Mouse (Mus musculus) ovary, postnatal 14 days (tissue): ENCODE measurements around the gene Glul.
"Not testable (repeated sequence)": the region's sequence is repeated elsewhere in the genome, so short reads cannot be mapped to it uniquely, and the experiment has no call there.

Experiments used
- DNase-seq: peaks from one replicate; pipeline ENCODE4 v3.0.0; 2022; ENCODE audit warnings: low spot score

Glul gene

GRCm38 (mm10) chr1:153899731-153900380, at the start of gene Glul, which contains the start of gene Teddm2:
Gene Glul, plus strand, starts transcription at chr1:153899944.
Gene Teddm2, minus strand, starts transcription at chr1:153900228.
- DNase-seq, result peak; percentile 89

- not testable (repeated sequence) for DNase-seq
Measured at GRCm38 (mm10) chr1:153852696-153853095, 47.0 kb upstream of the Glul start.

- no peak for DNase-seq
Measured at GRCm38 (mm10) chr1:153855946-153856345, 43.8 kb upstream of the Glul start.

GRCm38 (mm10) chr1:153874045-153874444, 25.7 kb upstream of the Glul start, which contains the start of gene Teddm1b:
Gene Teddm1b, plus strand, starts transcription at chr1:153874345.
- DNase-seq, result no peak

- DNase-seq, result not testable (repeated sequence)
Measured at GRCm38 (mm10) chr1:153880391-153880790, 19.4 kb upstream of the Glul start.

- no peak for DNase-seq
Measured at GRCm38 (mm10) chr1:153886024-153886633, 13.6 kb upstream of the Glul start.

GRCm38 (mm10) chr1:153890121-153890520, 9.6 kb upstream of the Glul start:
- no peak for DNase-seq

- no peak for DNase-seq
Measured at GRCm38 (mm10) chr1:153891442-153891841, 8.3 kb upstream of the Glul start, which contains the start of gene Teddm1a. Gene Teddm1a, plus strand, starts transcription at chr1:153891742.

- DNase-seq, result no peak
Measured at GRCm38 (mm10) chr1:153893746-153894145, 6.0 kb upstream of the Glul start.

- DNase-seq, result no peak
Measured at GRCm38 (mm10) chr1:153894201-153894893, 5.4 kb upstream of the Glul start.

GRCm38 (mm10) chr1:153894979-153895378, 4.8 kb upstream of the Glul start:
- peak; percentile 69 for DNase-seq

- no peak for DNase-seq
Measured at GRCm38 (mm10) chr1:153897196-153897595, 2.5 kb upstream of the Glul start.

- DNase-seq, result no peak
Measured at GRCm38 (mm10) chr1:153898989-153899730, 584 bp upstream of the Glul start.

- DNase-seq, result peak; percentile 27
Measured at GRCm38 (mm10) chr1:153900381-153900780, 637 bp downstream of the Glul start.

GRCm38 (mm10) chr1:153900860-153901730, 1.4 kb downstream of the Glul start:
- DNase-seq, result no peak

GRCm38 (mm10) chr1:153903006-153903405, 3.3 kb downstream of the Glul start:
- no peak for DNase-seq

GRCm38 (mm10) chr1:153904236-153904635, 4.5 kb downstream of the Glul start:
- no peak for DNase-seq

GRCm38 (mm10) chr1:153905884-153906283, 6.1 kb downstream of the Glul start:
- no peak for DNase-seq

- DNase-seq, result no peak
Measured at GRCm38 (mm10) chr1:153908208-153908607, 8.5 kb downstream of the Glul start.

GRCm38 (mm10) chr1:153908741-153909140, 9.0 kb downstream of the Glul start:
- DNase-seq, result no peak
